Mouse (Mus musculus) testis, adult 2 months (tissue): ENCODE measurements at regions not wholly inside any gene's neighbourhood (a gene's known extent, or its start where the extent isn't known, plus 50 kb on each side); places are given as distances from the start of the nearest gene placed in this dataset.

Experiments used
- H3K27ac ChIP-seq: fragments of 200-500 bp; 2 replicates; pipeline ENCODE4 v1.5.1; 2012; ENCODE audit warnings: low read depth, low read length; ENCODE audit not compliant: control insufficient read depth, insufficient read depth
- H3K27me3 ChIP-seq: fragments of 200-500 bp; 2 replicates; pipeline ENCODE4 v1.6.1; 2012; ENCODE audit warnings: mild to moderate bottlenecking, low read length, moderate library complexity; ENCODE audit not compliant: control insufficient read depth, insufficient read depth
- H3K36me3 ChIP-seq: fragments of 200-500 bp; 2 replicates; pipeline ENCODE4 v1.6.1; 2012; ENCODE audit warnings: mild to moderate bottlenecking, low read length; ENCODE audit not compliant: control insufficient read depth, insufficient read depth
- H3K4me1 ChIP-seq: fragments of 200-500 bp; 2 replicates; pipeline ENCODE4 v1.6.1; 2012; ENCODE audit warnings: low read length; ENCODE audit not compliant: control insufficient read depth, insufficient read depth
- H3K4me3 ChIP-seq: fragments of 200-500 bp; 2 replicates; pipeline ENCODE4 v1.5.1; 2012; ENCODE audit warnings: low read depth, mild to moderate bottlenecking, low read length, moderate library complexity, mixed read lengths; ENCODE audit not compliant: control insufficient read depth
- CTCF ChIP-seq: fragments of 200-500 bp; IDR thresholded peaks from 2 replicates; pipeline ENCODE4 v1.5.1; 2012; ENCODE audit warnings: low read depth, mild to moderate bottlenecking, inconsistent platforms, low read length, moderate library complexity; ENCODE audit not compliant: control insufficient read depth, insufficient read depth, insufficient replicate concordance
- POLR2A ChIP-seq: fragments of 200-500 bp; IDR thresholded peaks from 2 replicates; pipeline ENCODE4 v1.6.1; 2012; ENCODE audit warnings: low read depth, mild to moderate bottlenecking, inconsistent platforms, low read length, moderate library complexity; ENCODE audit not compliant: control insufficient read depth

GRCm38 (mm10) chr2:8877855-8878254, 1003.2 kb upstream of the 4930412O13Rik start:
- TF ChIP-seq POLR2A (no peak), CTCF (no peak)
- no peak overlapping the region for H3K27ac ChIP-seq
- no peaks in the 10 kb centered on the region for H3K4me1 ChIP-seq
- H3K27me3 ChIP-seq, result no peaks in the 10 kb centered on the region
- no peak overlapping the region for H3K4me3 ChIP-seq
- no peaks in the 10 kb centered on the region for H3K36me3 ChIP-seq

GRCm38 (mm10) chr2:8912417-8912816, 968.6 kb upstream of the 4930412O13Rik start:
- no peaks in the 10 kb centered on the region for H3K4me1 ChIP-seq
- TF ChIP-seq POLR2A, result no peak
- H3K4me3 ChIP-seq, result no peak overlapping the region

GRCm38 (mm10) chr2:8924856-8925255, 956.2 kb upstream of the 4930412O13Rik start:
- Histone ChIP-seq H3K36me3 (no peaks in the 10 kb centered on the region), H3K27ac (no peak overlapping the region), H3K4me3 (no peak overlapping the region), H3K4me1 (no peaks in the 10 kb centered on the region), H3K27me3 (no peaks in the 10 kb centered on the region)
- no peak for TF ChIP-seq POLR2A
- TF ChIP-seq CTCF, result no peak

More at GRCm38 (mm10) chr2:8912417-8912816, 968.6 kb upstream of the 4930412O13Rik start:
- Histone ChIP-seq H3K27ac (no peak overlapping the region), H3K36me3 (no peaks in the 10 kb centered on the region), H3K27me3 (no peaks in the 10 kb centered on the region)

GRCm38 (mm10) chr2:8941574-8941973, 939.5 kb upstream of the 4930412O13Rik start:
- Histone ChIP-seq H3K4me3 (no peak overlapping the region), H3K36me3 (no peaks in the 10 kb centered on the region), H3K4me1 (no peaks in the 10 kb centered on the region), H3K27ac (no peak overlapping the region), H3K27me3 (no peaks in the 10 kb centered on the region)
- TF ChIP-seq CTCF, result no peak
- TF ChIP-seq POLR2A, result no peak

- TF ChIP-seq CTCF (no peak), POLR2A (no peak)
- Histone ChIP-seq H3K4me3 (no peak overlapping the region), H3K36me3 (no peaks in the 10 kb centered on the region), H3K4me1 (no peaks in the 10 kb centered on the region), H3K27ac (no peak overlapping the region), H3K27me3 (no peaks in the 10 kb centered on the region)
Measured at GRCm38 (mm10) chr2:8958938-8959337, 922.1 kb upstream of the 4930412O13Rik start.

- no peak for TF ChIP-seq POLR2A
- H3K4me3 ChIP-seq, result no peak overlapping the region
- no peaks in the 10 kb centered on the region for H3K27me3 ChIP-seq
- H3K36me3 ChIP-seq, result no peaks in the 10 kb centered on the region
- H3K27ac ChIP-seq, result no peak overlapping the region
- no peaks in the 10 kb centered on the region for H3K4me1 ChIP-seq
Measured at GRCm38 (mm10) chr2:8964952-8965668, 915.9 kb upstream of the 4930412O13Rik start.

- TF ChIP-seq CTCF, result no peak
- no peak for TF ChIP-seq POLR2A
- Histone ChIP-seq H3K4me1 (no peaks in the 10 kb centered on the region), H3K27me3 (no peaks in the 10 kb centered on the region), H3K36me3 (no peaks in the 10 kb centered on the region), H3K27ac (no peak overlapping the region), H3K4me3 (no peak overlapping the region)
Measured at GRCm38 (mm10) chr2:8975635-8976034, 905.4 kb upstream of the 4930412O13Rik start.

GRCm38 (mm10) chr2:9012326-9012725, 868.7 kb upstream of the 4930412O13Rik start:
- Histone ChIP-seq H3K4me1 (no peaks in the 10 kb centered on the region), H3K36me3 (no peaks in the 10 kb centered on the region), H3K27me3 (no peaks in the 10 kb centered on the region), H3K4me3 (no peak overlapping the region), H3K27ac (no peak overlapping the region)
- TF ChIP-seq CTCF (no peak), POLR2A (no peak)
